Mouse (Mus musculus) brain, embryonic 14.5 days (tissue): ENCODE data around the gene Hbq1b.

Experiments
- CTCF ChIP-seq: fragments of 200-500 bp; IDR thresholded peaks from 2 replicates; pipeline ENCODE4 v1.5.1; 2012; ENCODE audit warnings: inconsistent platforms, mild to moderate bottlenecking, moderate library complexity, borderline replicate concordance; ENCODE audit not compliant: insufficient read depth, insufficient read length; ENCODE audit errors: extremely low read depth
- POLR2A ChIP-seq: fragments of 200-500 bp; IDR thresholded peaks from 2 replicates; pipeline ENCODE4 v1.6.1; 2012; ENCODE audit warnings: mild to moderate bottlenecking, inconsistent platforms, borderline replicate concordance; ENCODE audit not compliant: poor library complexity, insufficient read depth, insufficient read length, severe bottlenecking; ENCODE audit errors: extremely low read depth

GRCm38 (mm10) chr11:32267964-32268363 is 18.8 kb upstream of the Hbq1b start:
- TF ChIP-seq CTCF (no peak), POLR2A (no peak)
